Mouse (Mus musculus): ENCODE results near the gene Gbf1. TPM values are rescaled to one million over a fixed set of nuclear protein-coding genes. Genes with fewer than 3 reads are reported as not detected.

Gene Gbf1
- total RNA-seq, 2 experiments from 2014 or later, result 50.3 to 50.7 TPM

- DNase-seq, result no peak
- intact Hi-C loops (cut with DNase I), result no loop called here
These were observed 135.3 kb downstream of the Gbf1 start for GRCm38 (mm10) chr19:46287566-46287965.

GRCm38 (mm10) chr19:46290535-46291105 is 138.3 kb downstream of the Gbf1 start:
- DNase-seq, result no peak
- intact Hi-C loops (cut with DNase I), result no loop called here

GRCm38 (mm10) chr19:46296938-46297337 is 144.6 kb downstream of the Gbf1 start:
- DNase-seq, result no peak
- intact Hi-C loops (cut with DNase I), result no loop called here

GRCm38 (mm10) chr19:46300294-46301045 is 148.2 kb downstream of the Gbf1 start:
- no peak for DNase-seq
- intact Hi-C loops (cut with DNase I), result loop anchor here (10.0 kb wide), 1 partner anchor 144 kb away; no protein-coding TSS in a partner anchor

GRCm38 (mm10) chr19:46302551-46302950 is 150.2 kb downstream of the Gbf1 start:
- no peak for DNase-seq
- intact Hi-C loops (cut with DNase I), result loop anchor here (10.0 kb wide), 1 partner anchor 142 kb away; no protein-coding TSS in a partner anchor

- intact Hi-C loops (cut with DNase I), result loop anchor here (2.0 to 10.0 kb wide), 3 partner anchors 65 to 169 kb away; no protein-coding TSS in a partner anchor
- DNase-seq, result no peak
These were observed 151.2 kb downstream of the Gbf1 start for GRCm38 (mm10) chr19:46303251-46304215.

- DNase-seq, result peak; percentile 94 to 95
- intact Hi-C loops (cut with DNase I), result loop anchor here (2.0 to 10.0 kb wide), 3 partner anchors 64 to 170 kb away; no protein-coding TSS in a partner anchor
These were observed 152.0 kb downstream of the Gbf1 start, which contains the start of gene Nfkb2 for GRCm38 (mm10) chr19:46304216-46304841. TSS of gene Nfkb2 (plus strand) at chr19:46304320.

GRCm38 (mm10) chr19:46304908-46305333 is 152.6 kb downstream of the Gbf1 start:
- intact Hi-C loops (cut with DNase I), result loop anchor here (2.0 to 10.0 kb wide), 3 partner anchors 64 to 170 kb away; no protein-coding TSS in a partner anchor
- DNase-seq, result no peak

GRCm38 (mm10) chr19:46305432-46306267 is 153.3 kb downstream of the Gbf1 start:
- intact Hi-C loops (cut with DNase I), result loop anchor here (2.0 to 10.0 kb wide), 3 partner anchors 63 to 171 kb away; no protein-coding TSS in a partner anchor
- peak; percentile 93 to 95 for DNase-seq

GRCm38 (mm10) chr19:46306268-46306610 is 153.9 kb downstream of the Gbf1 start:
- DNase-seq, result no peak
- intact Hi-C loops (cut with DNase I), result loop anchor here (10.0 kb wide), 1 partner anchor 139 kb away; no protein-coding TSS in a partner anchor

GRCm38 (mm10) chr19:46306751-46307289 is 154.5 kb downstream of the Gbf1 start:
- DNase-seq, result no peak
- intact Hi-C loops (cut with DNase I), result loop anchor here (10.0 kb wide), 1 partner anchor 138 kb away; no protein-coding TSS in a partner anchor

- no peak for DNase-seq
- intact Hi-C loops (cut with DNase I), result loop anchor here (10.0 kb wide), 1 partner anchor 137 kb away; no protein-coding TSS in a partner anchor
These were observed 155.5 kb downstream of the Gbf1 start for GRCm38 (mm10) chr19:46307781-46308180.

GRCm38 (mm10) chr19:46308303-46308702 is 156.0 kb downstream of the Gbf1 start:
- DNase-seq, result no peak
- intact Hi-C loops (cut with DNase I), result loop anchor here (10.0 kb wide), 1 partner anchor 136 kb away; no protein-coding TSS in a partner anchor

GRCm38 (mm10) chr19:46308706-46309435 is 156.6 kb downstream of the Gbf1 start:
- intact Hi-C loops (cut with DNase I), result loop anchor here (10.0 kb wide), 1 partner anchor 136 kb away; no protein-coding TSS in a partner anchor
- DNase-seq, result peak; percentile 90 to 92

GRCm38 (mm10) chr19:46309651-46310305 is 157.5 kb downstream of the Gbf1 start:
- intact Hi-C loops (cut with DNase I), result loop anchor here (2.0 to 10.0 kb wide), 2 partner anchors 17 to 135 kb away; partner anchors contain the start of gene Psd
- no peak for DNase-seq

GRCm38 (mm10) chr19:46310312-46310865 is 158.1 kb downstream of the Gbf1 start:
- DNase-seq, result no peak
- intact Hi-C loops (cut with DNase I), result loop anchor here (2.0 kb wide), 1 partner anchor 16 kb away; the partner anchor contains the start of gene Psd

GRCm38 (mm10) chr19:46311341-46311740 is 159.0 kb downstream of the Gbf1 start:
- DNase-seq, result no peak

More at GRCm38 (mm10) chr19:46311341-46311740, 159.0 kb downstream of the Gbf1 start:
- intact Hi-C loops (cut with DNase I), result loop anchor here (2.0 kb wide), 1 partner anchor 15 kb away; the partner anchor contains the start of gene Psd
